Mouse (Mus musculus): ENCODE results near the gene 4930404N11Rik. TPM values are rescaled to one million over a fixed set of nuclear protein-coding genes. Genes with fewer than 3 reads are reported as not detected.

The 4930404N11Rik gene
- polyA plus RNA-seq, 1 experiment from 2014 or later, result 0.92 TPM

- WGBS, result 50% methylated on average over 22 of the region's 22 CpGs
- Histone ChIP-seq H3K27me3 (peaks cover 51% of the 10 kb centered on the region), H3K9ac (replicated peaks) (0 out of 2 replicates have a peak overlapping the region, but pooled peaks have one; percentile 8), H3K9me3 (no peaks in the 10 kb centered on the region), H3K36me3 (peaks cover 15% of the 10 kb centered on the region; the same call in 1 of the 2 replicates), H3K4me1 (peaks cover 56% of the 10 kb centered on the region), H3K27ac (replicated peaks) (peak overlapping the region; percentile 92), H3K4me2 (replicated peaks) (peak overlapping the region; percentile 9; the same call in 1 of the 2 replicates), H3K4me3 (peak overlapping the region; percentile 12; the same call in 1 of the 2 replicates)
- ATAC-seq (ENCODE audit: low FRiP score, low read depth), result no peak
Observed at GRCm38 (mm10) chr10:81400371-81401204, 35.0 kb upstream of the 4930404N11Rik start.

- 0 out of 2 replicates have a peak overlapping the region, but pooled peaks have one; percentile 9 for H3K4me2 ChIP-seq (replicated peaks)
- H3K36me3 ChIP-seq, result peaks cover 15% of the 10 kb centered on the region; the same call in 1 of the 2 replicates
- no peak for ATAC-seq (ENCODE audit: low FRiP score, low read depth)
- no peak overlapping the region for H3K27ac ChIP-seq (replicated peaks)
- H3K4me3 ChIP-seq, result no peak overlapping the region
- H3K9me3 ChIP-seq, result no peaks in the 10 kb centered on the region
- 0 out of 2 replicates have a peak overlapping the region, but pooled peaks have one; percentile 8 for H3K9ac ChIP-seq (replicated peaks)
- 70% methylated on average over 18 of the region's 18 CpGs for WGBS
- H3K4me1 ChIP-seq, result peaks cover 56% of the 10 kb centered on the region
- peaks cover 45% of the 10 kb centered on the region for H3K27me3 ChIP-seq
Observed at GRCm38 (mm10) chr10:81399798-81400308, 34.2 kb upstream of the 4930404N11Rik start.

GRCm38 (mm10) chr10:81399296-81399695 is 33.7 kb upstream of the 4930404N11Rik start:
- Histone ChIP-seq H3K4me2 (replicated peaks) (no peak overlapping the region), H3K27ac (replicated peaks) (no peak overlapping the region), H3K27me3 (peaks cover 45% of the 10 kb centered on the region), H3K9me3 (no peaks in the 10 kb centered on the region), H3K36me3 (peaks cover 12% of the 10 kb centered on the region; the same call in 1 of the 2 replicates), H3K4me3 (no peak overlapping the region), H3K9ac (replicated peaks) (0 out of 2 replicates have a peak overlapping the region, but pooled peaks have one; percentile 8), H3K4me1 (peaks cover 56% of the 10 kb centered on the region)
- ATAC-seq (ENCODE audit: low FRiP score, low read depth), result no peak
- WGBS, result 57% methylated on average over 5 of the region's 5 CpGs

- Histone ChIP-seq H3K36me3 (peaks cover 12% of the 10 kb centered on the region; the same call in 1 of the 2 replicates), H3K4me2 (replicated peaks) (no peak overlapping the region), H3K9ac (replicated peaks) (0 out of 2 replicates have a peak overlapping the region, but pooled peaks have one; percentile 20), H3K27me3 (peaks cover 32% of the 10 kb centered on the region), H3K9me3 (no peaks in the 10 kb centered on the region), H3K27ac (replicated peaks) (no peak overlapping the region), H3K4me1 (peaks cover 50% of the 10 kb centered on the region), H3K4me3 (no peak overlapping the region)
- no peak for ATAC-seq (ENCODE audit: low FRiP score, low read depth)
- 54% methylated on average over 5 of the region's 5 CpGs for WGBS
Observed at GRCm38 (mm10) chr10:81396749-81397148, 31.1 kb upstream of the 4930404N11Rik start.

DNA sequence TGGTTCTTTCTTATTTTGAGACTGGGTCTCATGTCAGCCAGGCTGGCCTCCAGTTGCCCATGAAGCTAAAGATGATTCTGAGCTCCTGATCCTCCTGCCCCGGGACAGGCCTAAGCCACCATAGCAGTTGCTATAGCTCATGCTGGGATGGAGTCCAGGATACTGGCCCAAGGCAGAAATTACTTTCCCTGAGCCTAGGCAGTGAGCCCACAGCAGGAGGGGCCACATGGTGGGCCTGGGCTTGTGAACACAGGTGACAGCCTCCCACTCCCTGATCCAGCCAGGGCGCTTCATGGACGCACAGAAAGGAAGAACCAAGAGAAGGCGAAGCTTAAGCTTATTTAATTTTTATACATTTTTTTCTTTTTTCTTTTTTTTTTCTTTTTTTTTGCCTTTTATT is 30.2 kb upstream of the 4930404N11Rik start:
- no peaks in the 10 kb centered on the region for H3K9me3 ChIP-seq
- no peak overlapping the region for H3K4me3 ChIP-seq
- ATAC-seq (ENCODE audit: low FRiP score, low read depth), result no peak
- H3K36me3 ChIP-seq, result peaks cover 12% of the 10 kb centered on the region; the same call in 1 of the 2 replicates
- WGBS, result 83% methylated on average over 4 of the region's 4 CpGs
- H3K4me1 ChIP-seq, result peaks cover 41% of the 10 kb centered on the region
- H3K4me2 ChIP-seq (replicated peaks), result no peak overlapping the region
- H3K27me3 ChIP-seq, result peaks cover 32% of the 10 kb centered on the region
- H3K27ac ChIP-seq (replicated peaks), result no peak overlapping the region
- H3K9ac ChIP-seq (replicated peaks), result no peak overlapping the region

GRCm38 (mm10) chr10:81395127-81395526 is 29.5 kb upstream of the 4930404N11Rik start:
- no peak for ATAC-seq (ENCODE audit: low FRiP score, low read depth)
- Histone ChIP-seq H3K9ac (replicated peaks) (0 out of 2 replicates have a peak overlapping the region, but pooled peaks have one; percentile 1), H3K4me1 (peaks cover 35% of the 10 kb centered on the region), H3K9me3 (no peaks in the 10 kb centered on the region), H3K4me3 (no peak overlapping the region), H3K27ac (replicated peaks) (no peak overlapping the region), H3K4me2 (replicated peaks) (no peak overlapping the region), H3K36me3 (peaks cover 10% of the 10 kb centered on the region; the same call in 1 of the 2 replicates), H3K27me3 (peaks cover 26% of the 10 kb centered on the region)
- WGBS, result 17% methylated on average over 5 of the region's 5 CpGs

DNA sequence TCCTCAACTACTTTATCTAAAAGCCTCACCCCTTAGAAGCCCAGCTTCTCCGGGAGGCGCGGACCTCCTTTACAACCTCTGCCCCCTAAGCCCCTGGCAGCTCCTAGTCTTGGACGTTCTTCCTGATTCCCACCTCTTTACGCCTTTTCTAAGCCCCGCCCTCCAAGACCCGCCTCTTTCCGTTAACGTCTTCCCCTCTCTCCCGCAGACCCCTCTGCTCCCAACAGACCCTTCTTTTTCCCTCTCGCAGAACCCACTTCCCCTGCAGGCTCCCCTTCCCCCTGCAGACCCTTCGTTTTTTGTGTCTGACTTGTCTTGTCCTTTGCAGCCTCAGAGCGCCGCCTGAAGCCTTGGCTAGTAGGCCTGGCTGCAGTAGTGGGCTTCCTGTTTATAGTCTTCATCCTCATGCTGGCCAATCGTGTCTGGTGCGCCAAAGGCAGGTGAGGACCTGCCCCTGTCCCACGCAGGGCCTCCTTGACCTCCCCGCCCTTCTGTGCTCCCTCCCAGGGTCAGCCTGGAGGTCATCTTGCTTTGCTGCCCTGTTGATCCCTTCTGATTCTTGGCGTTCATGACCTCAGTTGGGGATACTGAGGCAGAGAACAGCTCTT is 27.9 kb upstream of the 4930404N11Rik start:
- peak overlapping the region; percentile 38 for H3K4me2 ChIP-seq (replicated peaks)
- peak overlapping the region; percentile 46 for H3K9ac ChIP-seq (replicated peaks)
- no peak for ATAC-seq (ENCODE audit: low FRiP score, low read depth)
- H3K27me3 ChIP-seq, result peaks cover 16% of the 10 kb centered on the region; the same call in 1 of the 2 replicates
- no peak overlapping the region for H3K27ac ChIP-seq (replicated peaks)
- H3K4me1 ChIP-seq, result peaks cover 31% of the 10 kb centered on the region
- H3K9me3 ChIP-seq, result no peaks in the 10 kb centered on the region
- H3K36me3 ChIP-seq, result peaks cover 6% of the 10 kb centered on the region
- peak overlapping the region; percentile 19 for H3K4me3 ChIP-seq
- WGBS, result 9% methylated on average over 19 of the region's 19 CpGs

DNA sequence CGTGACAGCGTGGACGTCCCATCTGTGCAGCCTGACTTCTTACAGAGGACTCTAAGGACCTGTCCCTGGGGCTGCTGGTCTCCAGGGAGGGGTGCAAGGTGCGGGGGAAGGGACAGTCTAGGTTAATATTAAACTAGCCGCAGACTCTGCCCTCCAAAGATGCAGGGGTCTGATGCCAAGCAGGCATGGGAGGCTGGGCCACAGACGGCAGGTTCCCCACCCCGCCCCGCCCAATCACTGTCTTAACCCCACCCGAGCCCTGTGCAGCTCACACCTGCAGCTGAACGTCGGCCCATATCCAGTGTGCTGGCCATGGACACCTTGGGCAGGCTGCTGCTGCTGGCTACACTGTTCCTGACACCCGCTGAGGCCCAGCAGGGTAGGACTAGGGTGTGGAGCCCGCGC is 27.2 kb upstream of the 4930404N11Rik start, which contains the start of gene Smim24:
TSS of gene Smim24 (plus strand) at position 271 of the 405 bp plus-strand sequence.
- 69% methylated on average over 14 of the region's 14 CpGs for WGBS
- H3K27me3 ChIP-seq, result peaks cover 11% of the 10 kb centered on the region; the same call in 1 of the 2 replicates
- peaks cover 14% of the 10 kb centered on the region for H3K36me3 ChIP-seq
- H3K9me3 ChIP-seq, result no peaks in the 10 kb centered on the region
- peak within 1 kb of the TSS; percentile 46 for H3K9ac ChIP-seq (replicated peaks)
- H3K4me3 ChIP-seq, result peak within 1 kb of the TSS; percentile 19
- no peak within 1 kb of the TSS for H3K27ac ChIP-seq (replicated peaks)
- peaks cover 31% of the 10 kb centered on the region for H3K4me1 ChIP-seq
- peak within 1 kb of the TSS; percentile 38 for H3K4me2 ChIP-seq (replicated peaks)
- ATAC-seq (ENCODE audit: low FRiP score, low read depth), result no peak

DNA sequence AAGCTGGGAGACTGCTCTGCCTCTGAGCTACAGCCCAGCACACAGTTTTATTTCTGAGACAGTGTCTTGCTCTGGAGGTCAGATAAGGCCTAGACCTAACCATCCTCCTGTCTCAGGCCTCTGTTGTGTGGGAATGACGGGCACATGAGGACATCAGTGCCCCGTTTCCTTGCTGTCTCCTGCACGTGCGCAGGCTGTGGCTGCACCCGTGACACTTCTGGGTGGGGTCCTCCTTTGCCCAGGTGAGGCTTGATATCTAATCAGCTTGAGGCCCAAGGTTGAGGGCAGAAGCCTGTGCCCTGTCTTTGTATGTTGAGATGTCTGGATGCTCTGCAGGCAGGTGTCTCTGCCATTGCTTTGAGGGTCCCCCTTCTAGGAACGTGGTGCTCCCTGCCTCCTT is 26.7 kb upstream of the 4930404N11Rik start:
- no peak for ATAC-seq (ENCODE audit: low FRiP score, low read depth)
- Histone ChIP-seq H3K4me1 (peaks cover 27% of the 10 kb centered on the region), H3K27me3 (peaks cover 7% of the 10 kb centered on the region; the same call in 1 of the 2 replicates), H3K9ac (replicated peaks) (no peak overlapping the region), H3K27ac (replicated peaks) (no peak overlapping the region), H3K36me3 (peaks cover 19% of the 10 kb centered on the region), H3K4me2 (replicated peaks) (no peak overlapping the region), H3K9me3 (no peaks in the 10 kb centered on the region), H3K4me3 (no peak overlapping the region)
- WGBS, result 88% methylated on average over 6 of the region's 6 CpGs

DNA sequence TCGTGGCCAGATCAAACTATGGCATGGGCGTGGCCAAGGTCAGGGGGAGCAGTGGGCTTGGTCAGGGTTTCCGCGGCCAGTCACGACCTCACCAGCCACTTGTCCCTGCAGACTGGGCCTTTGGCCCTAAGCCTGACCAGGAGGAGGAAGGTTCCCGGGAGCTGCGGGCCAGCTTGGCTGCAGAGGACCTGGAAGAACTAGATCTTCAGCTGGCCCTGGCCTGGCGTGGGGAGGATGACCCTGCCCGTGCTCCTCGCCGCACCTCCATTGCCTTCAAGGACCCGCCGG is 25.0 kb upstream of the 4930404N11Rik start:
- Histone ChIP-seq H3K9ac (replicated peaks) (no peak overlapping the region), H3K27ac (replicated peaks) (no peak overlapping the region), H3K36me3 (peaks cover 34% of the 10 kb centered on the region), H3K9me3 (no peaks in the 10 kb centered on the region), H3K4me2 (replicated peaks) (no peak overlapping the region), H3K27me3 (peaks cover 7% of the 10 kb centered on the region; the same call in 1 of the 2 replicates), H3K4me1 (peaks cover 25% of the 10 kb centered on the region), H3K4me3 (no peak overlapping the region)
- no peak for ATAC-seq (ENCODE audit: low FRiP score, low read depth)
- 94% methylated on average over 13 of the region's 13 CpGs for WGBS

GRCm38 (mm10) chr10:81389801-81390677 is 24.4 kb upstream of the 4930404N11Rik start:
- Histone ChIP-seq H3K9ac (replicated peaks) (no peak overlapping the region), H3K36me3 (peaks cover 34% of the 10 kb centered on the region)

More at GRCm38 (mm10) chr10:81389801-81390677, 24.4 kb upstream of the 4930404N11Rik start:
- no peak overlapping the region for H3K27ac ChIP-seq (replicated peaks)
- peaks cover 7% of the 10 kb centered on the region; the same call in 1 of the 2 replicates for H3K27me3 ChIP-seq
- no peaks in the 10 kb centered on the region for H3K9me3 ChIP-seq
- H3K4me3 ChIP-seq, result no peak overlapping the region
- peak; percentile 62; the same call in 1 of the 2 replicates for ATAC-seq (ENCODE audit: low FRiP score, low read depth)
- no peak overlapping the region for H3K4me2 ChIP-seq (replicated peaks)
- peaks cover 31% of the 10 kb centered on the region for H3K4me1 ChIP-seq
- WGBS, result 57% methylated on average over 23 of the region's 23 CpGs
